Mouse (Mus musculus) ES-Bruce4 (cell line): Measurements from ENCODE around the gene Vangl1.

Experiments
- CTCF ChIP-seq: IDR thresholded peaks from one replicate; pipeline ENCODE4 v1.8.1; 2011; ENCODE audit warnings: low read depth, low read length
- POLR2A ChIP-seq: IDR thresholded peaks from one replicate; pipeline ENCODE4 v1.8.1; 2011; ENCODE audit warnings: low read length; ENCODE audit not compliant: insufficient read depth

GRCm38 (mm10) chr3:102253554-102253953 lies 49.1 kb upstream of the Vangl1 start:
- TF ChIP-seq CTCF (no peak), POLR2A (no peak)
